Comparison of ENCODE assay signal across 12 mouse cellular contexts in genomic region chr10:61890294-61890693, GRCm38 (mm10).
"Had no signal": no experiment of that assay in that cellular context is flagged by ENCODE, and none has a peak within 500 bp of the region (broad histone marks: within the 10 kb centered on the region; RNA-seq: fewer than 3 reads in every experiment).

No protein-coding gene starts in this region.

- H3K36me3 ChIP-seq: kidney, embryonic 15.5 days; liver, embryonic 12.5 days; midbrain, embryonic 12.5 days had no signal

- H3K4me1 ChIP-seq: liver, embryonic 12.5 days; lung, embryonic 15.5 days; megakaryocyte, embryonic 14.5 days had no signal

- H3K27me3 ChIP-seq: kidney, embryonic 15.5 days; liver, embryonic 12.5 days; lung, embryonic 15.5 days had no signal

- H3K4me3 ChIP-seq: kidney, embryonic 15.5 days; liver, embryonic 12.5 days; lung, embryonic 15.5 days; megakaryocyte, embryonic 14.5 days; midbrain, embryonic 12.5 days had no signal

- H3K9ac ChIP-seq: kidney, embryonic 15.5 days; liver, embryonic 12.5 days; lung, embryonic 15.5 days; midbrain, embryonic 12.5 days had no signal

- H3K9me3 ChIP-seq: kidney, embryonic 15.5 days; liver, embryonic 12.5 days; lung, embryonic 15.5 days; megakaryocyte, embryonic 14.5 days; midbrain, embryonic 12.5 days had no signal

- DNase-seq: kidney, postnatal 14 days; left cerebral cortex, postnatal 4 days; lung, postnatal 14 days; right cerebral cortex, postnatal 25 days; thymus, postnatal 4 days had no signal

- H3K27ac ChIP-seq: kidney, embryonic 15.5 days; liver, embryonic 12.5 days; lung, embryonic 15.5 days; macrophage; midbrain, embryonic 12.5 days; stomach, postnatal 0 days had no signal
